Mouse (Mus musculus) midbrain, embryonic 15.5 days (tissue): Measurements from ENCODE around the gene Armcx5. TPM values are rescaled to one million over a fixed set of nuclear protein-coding genes. Genes with fewer than 3 reads are reported as not detected.
A peak's percentile ranks its signal among the peaks of the same experiment; 100 is the strongest.
"Not testable (repeated sequence)": the region's sequence is repeated elsewhere in the genome, so short reads cannot be mapped to it uniquely, and the experiment has no call there.

Experiments used
- ATAC-seq: fragments of 200-750 bp; cut with Nextera tagmentation; replicated peaks from 2 replicates; pipeline ENCODE4 v1.8.0; 2017; ENCODE audit warnings: moderate TSS enrichment
- H3K27ac ChIP-seq: fragments of 300-500 bp; sonication (generic); 2 replicates; pipeline ENCODE4 v1.5.1; 2015; ENCODE audit warnings: mild to moderate bottlenecking, inconsistent platforms
- H3K27me3 ChIP-seq: fragments of 300-500 bp; sonication (generic); replicated peaks from 2 replicates; pipeline ENCODE4 v1.6.1; 2015; ENCODE audit warnings: inconsistent platforms
- H3K36me3 ChIP-seq: fragments of 300-500 bp; sonication (generic); replicated peaks from 2 replicates; pipeline ENCODE4 v1.6.1; 2015; ENCODE audit warnings: inconsistent platforms
- H3K4me1 ChIP-seq: fragments of 300-500 bp; sonication (generic); 2 replicates; pipeline ENCODE4 v1.6.1; 2015; ENCODE audit warnings: inconsistent platforms
- H3K4me2 ChIP-seq: fragments of 300-500 bp; sonication (generic); 2 replicates; pipeline ENCODE4 v1.6.1; 2015; ENCODE audit warnings: inconsistent platforms, mild to moderate bottlenecking, moderate library complexity
- H3K4me3 ChIP-seq: fragments of 300-500 bp; sonication (generic); 2 replicates; pipeline ENCODE4 v1.5.1; 2015; ENCODE audit warnings: mild to moderate bottlenecking, inconsistent platforms
- H3K9ac ChIP-seq: fragments of 300-500 bp; sonication (generic); 2 replicates; pipeline ENCODE4 v1.6.1; 2015; ENCODE audit warnings: mild to moderate bottlenecking, inconsistent platforms
- H3K9me3 ChIP-seq: fragments of 300-500 bp; sonication (generic); 2 replicates; pipeline ENCODE4 v1.6.1; 2016; ENCODE audit warnings: inconsistent platforms
- WGBS: fragments of 180-500 bp; shearing (Covaris S2); methylation state at CpG from one replicate; pipeline ENCODE4 v1.1.7; 2015; ENCODE audit warnings: mixed read lengths; 5-methylcytosine and 5-hydroxymethylcytosine counted together
- microRNA counts: library from miRNA; unstranded; fragments of <30 nt; microRNA quantifications from one replicate; lab custom pipeline; 2016
- microRNA-seq: library from miRNA; unstranded; fragments of <30 nt; microRNA quantifications from one replicate; pipeline ENCODE4, GENCODE M21; 2016
- polyA plus RNA-seq: library from polyadenylated mRNA; unstranded; fragments of >200 nt; fragmentation: Nextera tagmentation; extraction: Ambion mirVana; gene quantifications from 2 replicates; pipeline ENCODE4 v1.2.1, GENCODE M21; 2015

Gene Armcx5
- polyA plus RNA-seq, 1 experiment from 2014 or later, result 12.8 TPM

GRCm38 (mm10) chrX:135768565-135768964 lies 26.0 kb downstream of the Armcx5 start:
- 87% methylated on average over 2 of the region's 2 CpGs for WGBS

GRCm38 (mm10) chrX:135791536-135791935 lies 49.0 kb downstream of the Armcx5 start:
- H3K4me3 ChIP-seq, result no peak overlapping the region
- H3K4me1 ChIP-seq, result no peaks in the 10 kb centered on the region
- no peaks in the 10 kb centered on the region for H3K27me3 ChIP-seq
- no peaks in the 10 kb centered on the region for H3K9me3 ChIP-seq
- ATAC-seq, result no peak
- H3K4me2 ChIP-seq, result no peak overlapping the region
- no peak overlapping the region for H3K9ac ChIP-seq
- no peak overlapping the region for H3K27ac ChIP-seq
- no peaks in the 10 kb centered on the region for H3K36me3 ChIP-seq

More at GRCm38 (mm10) chrX:135768565-135768964, 26.0 kb downstream of the Armcx5 start:
- H3K27me3 ChIP-seq, result no peaks in the 10 kb centered on the region
- H3K36me3 ChIP-seq, result no peaks in the 10 kb centered on the region
- H3K9ac ChIP-seq, result no peak overlapping the region
- H3K9me3 ChIP-seq, result no peaks in the 10 kb centered on the region
- no peak overlapping the region for H3K4me3 ChIP-seq
- no peak overlapping the region for H3K27ac ChIP-seq
- no peak overlapping the region for H3K4me2 ChIP-seq
- no peak for ATAC-seq
- H3K4me1 ChIP-seq, result no peaks in the 10 kb centered on the region

GRCm38 (mm10) chrX:135792326-135792725 lies 49.8 kb downstream of the Armcx5 start:
- Histone ChIP-seq H3K4me2 (no peak overlapping the region), H3K36me3 (no peaks in the 10 kb centered on the region), H3K9ac (no peak overlapping the region), H3K4me1 (no peaks in the 10 kb centered on the region), H3K4me3 (no peak overlapping the region), H3K27ac (no peak overlapping the region), H3K27me3 (no peaks in the 10 kb centered on the region), H3K9me3 (no peaks in the 10 kb centered on the region)
- 77% methylated on average over 6 of the region's 6 CpGs for WGBS
- no peak for ATAC-seq

- ATAC-seq, result peak; percentile 95
- H3K27me3 ChIP-seq, H3K36me3 ChIP-seq, H3K4me1 ChIP-seq, H3K9me3 ChIP-seq: not testable (repeated sequence)
- Histone ChIP-seq H3K9ac (peak overlapping the region; percentile 71), H3K27ac (peak overlapping the region; percentile 84), H3K4me3 (peak overlapping the region; percentile 61), H3K4me2 (peak overlapping the region; percentile 51)
- WGBS, result 31% methylated on average over 25 of the region's 27 CpGs
Measured at GRCm38 (mm10) chrX:135795591-135796304, 53.2 kb downstream of the Armcx5 start.

GRCm38 (mm10) chrX:135796305-135797211 lies 54.0 kb downstream of the Armcx5 start:
- peak; percentile 71 for ATAC-seq
- peak overlapping the region; percentile 84 for H3K27ac ChIP-seq
- peak overlapping the region; percentile 51 for H3K4me2 ChIP-seq
- not testable (repeated sequence) for H3K36me3 ChIP-seq, H3K4me1 ChIP-seq, H3K27me3 ChIP-seq, H3K9me3 ChIP-seq
- peak overlapping the region; percentile 71 for H3K9ac ChIP-seq
- 23% methylated on average over 23 of the region's 26 CpGs for WGBS
- peak overlapping the region; percentile 61 for H3K4me3 ChIP-seq

MicroRNA genes within 50 kb of the gene (microRNA counts, 519-probe panel; counts per million panel counts)
- microRNA mmu-miR-1970 (lab: Ali Mortazavi, UCI), result not detected

Small RNA genes within 50 kb of the gene (microRNA-seq; reads per million reads assigned to microRNA genes)
- gene Mir1970 (not detected), gene Mir7646 (not detected)

Other genes with a start within 250 kb of the Armcx5 start
- gene AV320801, start 248.1 kb upstream of the Armcx5 start, polyA plus RNA-seq, result not detected in 2 replicates
- not detected in 2 replicates for gene Nxf7, start 144.0 kb upstream of the Armcx5 start, polyA plus RNA-seq
- not detected in 2 replicates for gene Prame, start 115.0 kb upstream of the Armcx5 start, polyA plus RNA-seq
- not detected in 2 replicates for gene Tcp11x2, start 48.9 kb upstream of the Armcx5 start, polyA plus RNA-seq
- gene Tmsb15a, start 17.5 kb upstream of the Armcx5 start, polyA plus RNA-seq, result not detected in 2 replicates
- gene Gprasp1, start within 50 bp of the Armcx5 start, polyA plus RNA-seq, result 240 and 271 TPM in 2 replicates
- 126 and 127 TPM in 2 replicates for gene Bhlhb9, start 54.9 kb downstream of the Armcx5 start, polyA plus RNA-seq
- gene Gprasp2, start 96.3 kb downstream of the Armcx5 start, polyA plus RNA-seq, result 237 and 254 TPM in 2 replicates